ENCODE assay signal across 9 mouse cellular contexts in genomic region chrX:48383643-48384042, GRCm38 (mm10). TPM values are rescaled to one million over a fixed set of nuclear protein-coding genes. Genes with fewer than 3 reads are reported as not detected.
DNase-seq lines count a peak whose midpoint lies in the region; ATAC-seq and TF ChIP-seq lines count a peak whose summit lies in the region.
"Had no signal": no experiment of that assay in that cellular context is flagged by ENCODE, and none has a peak within 500 bp of the region (broad histone marks: within the 10 kb centered on the region; RNA-seq: fewer than 3 reads in every experiment).

No protein-coding gene starts in this region.

- H3K4me2 ChIP-seq in kidney, embryonic 15.5 days, result no peak overlapping the region

- WGBS in kidney, embryonic 15.5 days, result 46% methylated on average over 7 of the region's 7 CpGs

- peak; percentile 63 for TF ChIP-seq CTCF in E14TG2a.4 (conservative IDR thresholded peaks at IDR 0.05; ENCODE audit: low read length)
- TF ChIP-seq CTCF in bone marrow macrophage, adult 2 months (IDR thresholded peaks at IDR 0.05; ENCODE audit: low read depth, low read length), result peak; percentile 59

- H3K9ac ChIP-seq in kidney, embryonic 15.5 days, result no peak overlapping the region

- no peaks in the 10 kb centered on the region for H3K27me3 ChIP-seq in kidney, embryonic 15.5 days
- H3K27me3 ChIP-seq in E14TG2a.4 (ENCODE audit: insufficient read depth, low read length), result no peaks in the 10 kb centered on the region

- ATAC-seq in kidney, embryonic 15.5 days (replicated peaks; ENCODE audit: low FRiP score), result no peak

- H3K4me1 ChIP-seq in kidney, embryonic 15.5 days, result no peaks in the 10 kb centered on the region
- peaks cover 4% of the 10 kb centered on the region; the same call in 1 of the 2 replicates for H3K4me1 ChIP-seq in E14TG2a.4 (replicated peaks; ENCODE audit: low read depth, low read length)
- no peaks in the 10 kb centered on the region for H3K4me1 ChIP-seq in bone marrow macrophage, adult 2 months (ENCODE audit: control insufficient read depth, insufficient read depth, low read length)

- H3K4me3 ChIP-seq in kidney, embryonic 15.5 days (replicated peaks), result no peak overlapping the region
- H3K4me3 ChIP-seq in E14TG2a.4 (replicated peaks; ENCODE audit: low read length), result no peak overlapping the region
- H3K4me3 ChIP-seq in bone marrow macrophage, adult 2 months (ENCODE audit: insufficient read depth, low read length), result no peak overlapping the region
- H3K4me3 ChIP-seq: erythroblast, embryonic 14.5 days had no signal

- no peak overlapping the region for H3K27ac ChIP-seq in kidney, embryonic 15.5 days
- no peak overlapping the region for H3K27ac ChIP-seq in bone marrow macrophage, adult 2 months (ENCODE audit: insufficient read depth, low read depth, low read length)

- no peaks in the 10 kb centered on the region for H3K9me3 ChIP-seq in kidney, embryonic 15.5 days (replicated peaks)
- H3K9me3 ChIP-seq in E14TG2a.4 (ENCODE audit: low read length), result no peaks in the 10 kb centered on the region

- H3K36me3 ChIP-seq in kidney, embryonic 15.5 days, result peaks cover 83% of the 10 kb centered on the region
- H3K36me3 ChIP-seq in E14TG2a.4 (ENCODE audit: insufficient read depth, low read length), result no peaks in the 10 kb centered on the region

- TF ChIP-seq POLR2A in bone marrow macrophage, adult 2 months (IDR thresholded peaks at IDR 0.05; ENCODE audit: borderline replicate concordance, low read depth, low read length), result no peak

- peak; percentile 59 for DNase-seq in kidney, adult 18-20 months
- peak; percentile 2 for DNase-seq in fibroblast of lung, adult 2 months (ENCODE audit: low read depth)
- DNase-seq in layer of hippocampus, postnatal 25 days (ENCODE audit: extremely low spot score in 1 of 2, low spot score in 1 of 2), result peak; percentile 22 to 66
- peak; percentile 39 for DNase-seq in ovary, postnatal 14 days (ENCODE audit: low spot score)
- DNase-seq in urinary bladder, postnatal 36 days (ENCODE audit: low spot score in 2 of 2), result peak; percentile 3 to 29

RNA-seq across cellular contexts. Expression of gene Bcorl1, which starts 42.5 kb away (rescaled TPM):
- polyA plus RNA-seq in kidney, embryonic 15.5 days (2015; fragmentation: Nextera tagmentation; extraction: Ambion mirVana), result 6.3 and 6.9 TPM in 2 replicates
- polyA plus RNA-seq in bone marrow macrophage, adult 2 months (2012; ENCODE audit: insufficient read depth, insufficient read length, missing spikeins), result 9.6 TPM in 2 replicates
- total RNA-seq in layer of hippocampus, postnatal 25 days (2021), result 10 to 100 TPM; 15.2 to 19.3 TPM

Comparison
In these comparisons a context has a peak if more than half of its experiments do, and no peak if none do; other contexts are left out.
1. DNase-seq: peak in every context shown above with its lines; median percentile 59 in kidney, adult 18-20 months; 44 in layer of hippocampus, postnatal 25 days; 39 in ovary, postnatal 14 days; 16 in urinary bladder, postnatal 36 days; 2 in fibroblast of lung, adult 2 months.